Mouse (Mus musculus): ENCODE measurements at regions not wholly inside any gene's neighbourhood (a gene's known extent, or its start where the extent isn't known, plus 50 kb on each side); places are given as distances from the start of the nearest gene placed in this dataset.
A peak's percentile ranks its signal among the peaks of the same experiment; 100 is the strongest.

DNA sequence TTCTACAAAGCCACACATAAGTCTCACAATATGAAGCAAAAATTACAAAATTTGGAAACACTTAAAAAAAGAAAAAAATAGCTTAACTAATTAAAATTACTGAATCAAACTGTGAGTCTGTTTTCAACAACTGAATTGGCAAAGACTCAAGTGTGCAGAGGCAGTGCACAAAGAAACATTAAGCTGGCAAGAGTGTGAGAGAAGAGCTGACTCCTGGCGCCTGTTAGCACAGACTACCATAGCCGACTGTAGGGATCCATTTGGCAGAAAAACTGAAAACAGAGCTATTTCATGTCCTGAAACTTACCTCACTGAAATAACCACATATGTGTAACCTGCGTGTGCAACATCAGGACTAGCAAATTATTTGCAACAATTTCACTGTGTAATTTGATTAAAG, 746.4 kb upstream of the Cypt12 start:
- no peak for DNase-seq (ENCODE audit: low read depth, low spot score)

DNA sequence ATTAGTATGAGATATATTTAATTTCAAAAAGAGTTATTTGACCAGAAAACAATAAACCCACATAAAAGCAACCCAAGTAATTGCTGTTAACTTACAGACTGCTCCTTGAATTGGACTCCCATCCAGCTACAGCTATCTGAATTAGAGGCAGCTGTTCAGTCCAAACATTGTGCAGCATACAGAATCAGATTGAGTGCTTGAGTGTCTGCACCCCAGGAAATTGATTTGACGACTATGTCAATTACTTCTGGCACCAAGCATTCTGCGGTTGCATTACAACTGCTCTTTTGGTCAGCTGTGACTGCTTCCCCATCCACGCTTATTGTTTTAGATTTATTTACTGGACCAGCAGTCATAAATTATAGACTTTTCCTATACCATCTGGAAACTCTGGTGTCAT, 734.2 kb upstream of the Cypt12 start:
- peak; percentile 1 for DNase-seq (ENCODE audit: low read depth, low spot score)

- no peak for DNase-seq (ENCODE audit: low read depth, low spot score)
These were observed 731.4 kb upstream of the Cypt12 start for GRCm38 (mm10) chr3:17216825-17217224.

DNA sequence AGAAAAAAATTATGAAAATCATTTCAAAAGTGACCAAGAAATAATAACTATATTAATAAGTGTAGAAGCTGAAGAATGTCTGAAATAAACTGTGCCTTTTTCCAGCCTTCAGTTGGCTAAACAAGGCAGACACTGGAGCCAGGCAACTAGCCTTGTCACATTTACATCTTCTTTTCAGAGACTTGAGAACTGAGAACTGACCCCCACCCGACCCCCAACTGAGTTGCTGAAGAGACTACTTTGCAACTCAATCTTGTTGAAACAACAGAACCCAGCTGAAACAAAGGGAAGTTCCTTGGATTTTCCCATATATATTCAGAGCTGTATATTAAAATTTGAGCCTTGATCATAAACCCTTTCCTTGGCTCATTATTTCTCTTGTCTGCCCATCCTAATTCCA, 709.8 kb upstream of the Cypt12 start:
- no peak for DNase-seq (ENCODE audit: low read depth, low spot score)

DNA sequence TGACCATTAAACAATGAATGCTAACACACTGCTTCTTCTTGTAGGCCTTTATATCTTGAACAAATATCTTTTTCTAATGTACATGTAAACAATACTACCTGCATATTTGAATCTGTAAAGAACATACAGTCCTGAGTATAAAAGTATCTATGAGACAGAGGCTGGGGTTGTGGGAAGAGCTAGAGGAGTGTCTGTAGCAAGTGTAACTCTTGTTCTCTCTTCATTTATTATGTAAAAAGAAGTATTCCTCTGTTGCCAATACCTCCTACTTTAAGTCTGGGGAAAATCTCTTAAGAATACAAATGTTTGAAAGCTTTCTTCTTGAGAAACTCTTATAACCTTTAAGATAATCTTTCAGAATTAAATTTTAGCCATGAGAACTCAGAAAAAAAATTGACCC, 689.8 kb upstream of the Cypt12 start:
- DNase-seq (ENCODE audit: low read depth, low spot score) = no peak

DNA sequence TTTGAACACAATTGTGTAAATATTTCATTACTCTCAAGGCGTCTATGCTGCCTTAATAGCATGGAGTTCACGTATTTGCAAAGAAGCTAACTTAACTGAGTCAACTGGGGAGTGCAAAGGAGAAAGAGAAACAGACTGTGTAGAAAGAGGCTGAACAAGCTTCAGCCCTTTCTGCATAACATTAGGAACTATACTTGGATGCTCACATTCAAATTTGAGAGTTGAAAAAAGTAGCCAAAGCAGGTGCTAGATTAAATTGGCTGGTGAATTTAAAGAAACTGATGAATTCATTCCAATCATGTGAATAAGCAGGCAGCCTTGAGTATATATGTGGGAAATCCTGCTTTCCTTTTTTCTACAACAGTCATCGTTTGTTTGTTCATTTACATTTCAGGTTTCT, 689.1 kb upstream of the Cypt12 start:
- DNase-seq (ENCODE audit: low read depth, low spot score) = no peak

- no peak for DNase-seq (ENCODE audit: low read depth, low spot score)
These were observed 667.0 kb upstream of the Cypt12 start for GRCm38 (mm10) chr3:17281231-17281630.

- no peak for DNase-seq (ENCODE audit: low read depth, low spot score)
These were observed 665.3 kb upstream of the Cypt12 start for GRCm38 (mm10) chr3:17282881-17283280.

DNA sequence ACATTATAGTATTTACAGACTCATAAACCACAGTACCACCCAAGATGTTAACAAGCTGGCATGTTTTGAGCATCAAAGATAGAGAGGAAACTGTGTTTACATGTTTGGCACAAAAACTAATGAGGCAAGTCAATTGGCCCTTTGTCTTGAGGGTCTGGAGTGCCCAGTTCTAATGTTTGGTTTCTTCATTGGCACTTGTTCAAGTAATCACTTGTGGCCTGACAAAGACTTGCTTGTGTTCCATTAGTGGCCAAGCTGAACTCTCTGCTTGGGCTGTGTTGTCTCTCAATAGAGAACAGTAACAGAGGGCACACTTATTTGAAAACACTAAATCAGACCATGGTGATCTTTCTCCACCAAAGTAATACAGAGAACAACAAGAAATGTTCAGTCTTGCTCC, 630.7 kb upstream of the Cypt12 start:
- DNase-seq (ENCODE audit: low read depth, low spot score) = no peak

GRCm38 (mm10) chr3:17318450-17318849, 629.8 kb upstream of the Cypt12 start:
- DNase-seq (ENCODE audit: low read depth, low spot score) = no peak

DNA sequence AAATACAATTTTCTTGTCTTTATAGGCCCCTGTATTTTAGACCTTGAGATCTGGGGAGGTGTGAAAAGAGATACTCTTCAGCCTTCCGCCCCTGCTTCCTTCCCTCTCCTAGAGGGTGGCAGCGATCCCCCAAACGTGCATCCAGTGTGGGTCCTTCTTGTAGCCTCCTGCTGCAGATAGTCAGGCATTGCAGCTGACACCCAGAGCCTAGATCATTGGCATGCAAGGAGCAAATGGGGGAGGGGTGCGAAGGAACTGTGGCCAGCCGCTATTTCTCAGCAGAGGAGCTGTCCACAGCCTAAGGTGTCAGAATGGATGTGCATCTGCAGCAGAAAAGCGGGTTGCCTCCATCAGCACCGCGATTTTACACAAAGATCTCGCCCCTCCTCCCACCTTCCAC, 629.0 kb upstream of the Cypt12 start:
- peak; percentile 40 for DNase-seq (ENCODE audit: low read depth, low spot score)

- no peak for DNase-seq (ENCODE audit: low read depth, low spot score)
These were observed 628.3 kb upstream of the Cypt12 start for GRCm38 (mm10) chr3:17319931-17320330.

GRCm38 (mm10) chr3:17322266-17322665, 625.9 kb upstream of the Cypt12 start:
- DNase-seq (ENCODE audit: low read depth, low spot score) = no peak

DNA sequence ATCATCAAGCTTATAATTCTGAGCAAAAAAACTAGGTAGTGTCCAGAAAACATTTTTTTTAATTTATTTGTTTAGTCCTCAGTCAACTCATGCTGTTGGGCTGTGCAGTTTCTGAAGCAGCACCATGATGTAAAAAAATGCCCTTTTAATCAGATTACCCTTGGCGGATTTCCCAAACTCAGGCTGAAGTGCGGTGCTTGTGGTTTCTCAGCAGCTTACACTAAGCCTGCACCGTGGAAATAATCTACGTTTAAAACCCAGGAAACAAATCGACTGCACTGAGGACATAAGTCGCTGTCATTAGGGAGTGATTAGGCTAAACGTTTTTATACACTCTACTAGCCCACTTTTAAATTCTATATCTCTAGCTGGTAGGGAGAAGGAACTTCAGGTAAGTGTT, 623.4 kb upstream of the Cypt12 start:
- DNase-seq (ENCODE audit: low read depth, low spot score) = no peak

- no peak for DNase-seq (ENCODE audit: low read depth, low spot score)
These were observed 622.4 kb upstream of the Cypt12 start for GRCm38 (mm10) chr3:17325821-17326220.

DNA sequence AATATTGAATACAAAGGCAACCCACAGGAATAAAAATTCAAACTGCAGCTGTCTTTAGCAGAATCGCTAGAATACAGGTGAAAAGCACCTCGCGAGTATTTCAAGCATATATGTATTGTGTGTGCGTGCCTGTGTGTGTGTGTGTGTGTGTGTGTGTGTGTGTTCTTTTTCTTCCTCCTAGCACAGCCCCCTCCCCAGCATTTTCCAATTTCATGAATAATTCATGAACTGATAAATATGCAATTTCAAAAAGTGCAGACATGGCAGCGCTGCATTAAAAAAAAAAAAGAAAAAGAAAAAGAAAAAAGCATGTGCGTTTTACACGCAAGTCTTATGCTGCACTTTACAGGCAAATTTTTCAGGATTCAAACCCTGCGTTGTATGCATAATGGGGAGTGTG, 621.9 kb upstream of the Cypt12 start:
- no peak for DNase-seq (ENCODE audit: low read depth, low spot score)

GRCm38 (mm10) chr3:17326774-17327173, 621.4 kb upstream of the Cypt12 start:
- DNase-seq (ENCODE audit: low read depth, low spot score) = no peak

- no peak for DNase-seq (ENCODE audit: low read depth, low spot score)
These were observed 620.5 kb upstream of the Cypt12 start for GRCm38 (mm10) chr3:17327706-17328105.

- DNase-seq (ENCODE audit: low read depth, low spot score) = no peak
These were observed 618.8 kb upstream of the Cypt12 start for GRCm38 (mm10) chr3:17329411-17329810.

DNA sequence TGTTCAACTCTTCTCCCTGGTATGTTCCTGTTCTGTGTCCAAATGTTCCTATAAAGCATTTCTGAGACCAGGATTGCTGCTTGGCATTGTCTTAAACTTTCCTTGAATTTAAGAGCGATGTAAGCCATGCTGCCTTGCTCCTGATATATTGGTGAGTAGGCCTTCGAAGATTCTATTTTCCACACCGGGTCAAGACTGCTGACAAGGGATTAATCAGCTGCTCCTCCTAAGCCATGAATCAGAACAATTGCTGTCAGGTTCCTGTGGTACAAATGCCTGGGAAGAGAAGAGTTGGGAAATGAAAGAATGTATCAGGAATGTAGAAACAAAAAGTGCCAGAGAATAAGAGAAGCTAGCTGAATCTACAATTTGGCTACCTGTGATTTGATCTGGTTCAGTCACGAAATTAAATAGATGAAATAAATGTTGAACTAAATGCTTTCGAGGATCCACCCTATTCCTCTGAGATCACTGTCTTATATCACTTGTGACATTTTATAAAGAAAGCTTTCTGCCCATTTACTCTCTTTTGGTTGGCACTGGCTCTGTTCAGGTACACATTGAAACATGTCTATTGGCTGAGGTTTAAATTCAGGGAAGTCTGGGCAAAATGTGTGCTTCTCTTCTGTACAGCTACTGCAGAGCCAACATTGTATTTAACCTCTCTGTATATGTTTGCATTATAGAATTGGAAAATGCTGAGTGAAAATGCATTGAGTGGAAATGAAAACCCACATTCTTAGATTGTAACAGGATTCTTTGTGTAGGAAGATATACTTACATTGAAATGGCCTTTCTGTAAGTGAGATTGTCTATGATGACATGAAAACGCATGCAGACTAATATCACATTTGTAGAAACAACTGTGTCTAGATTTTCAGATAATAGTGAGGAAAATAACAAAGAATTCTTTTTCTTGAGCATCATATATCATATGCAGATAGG, 617.5 kb upstream of the Cypt12 start:
- no peak for DNase-seq (ENCODE audit: low read depth, low spot score)

DNA sequence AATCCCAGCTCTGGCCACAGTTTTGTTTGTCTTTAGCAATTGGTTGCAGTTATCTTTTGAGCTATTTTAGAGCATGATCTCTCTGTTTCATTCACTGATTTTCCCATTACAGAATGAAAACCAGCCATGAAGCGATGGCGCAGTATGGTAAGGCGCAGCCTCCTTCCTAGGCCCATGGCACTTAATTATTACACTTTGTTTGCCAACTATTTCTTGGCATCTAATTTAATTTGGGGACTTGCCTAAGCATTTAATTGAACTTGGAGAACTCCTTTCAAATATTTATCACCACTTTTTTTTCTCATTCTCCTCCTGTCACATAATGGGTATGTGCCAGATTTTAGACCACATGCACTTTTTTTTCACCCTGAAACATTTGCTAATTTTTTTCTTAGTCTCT, 588.0 kb upstream of the Cypt12 start:
- DNase-seq (ENCODE audit: low read depth, low spot score) = no peak

Measured in forelimb bud, embryonic 11.5 days (tissue).